Mouse (Mus musculus) 3134 (cell line): Measurements from ENCODE around the gene Gck.
"Not testable (repeated sequence)": the region's sequence is repeated elsewhere in the genome, so short reads cannot be mapped to it uniquely, and the experiment has no call there.

Experiments used
- DNase-seq: peaks from one replicate; pipeline ENCODE4 v3.0.0-alpha.2; 2011; ENCODE audit warnings: low spot score; ENCODE audit not compliant: insufficient read length; ENCODE audit errors: extremely low read depth

Gck gene

DNA sequence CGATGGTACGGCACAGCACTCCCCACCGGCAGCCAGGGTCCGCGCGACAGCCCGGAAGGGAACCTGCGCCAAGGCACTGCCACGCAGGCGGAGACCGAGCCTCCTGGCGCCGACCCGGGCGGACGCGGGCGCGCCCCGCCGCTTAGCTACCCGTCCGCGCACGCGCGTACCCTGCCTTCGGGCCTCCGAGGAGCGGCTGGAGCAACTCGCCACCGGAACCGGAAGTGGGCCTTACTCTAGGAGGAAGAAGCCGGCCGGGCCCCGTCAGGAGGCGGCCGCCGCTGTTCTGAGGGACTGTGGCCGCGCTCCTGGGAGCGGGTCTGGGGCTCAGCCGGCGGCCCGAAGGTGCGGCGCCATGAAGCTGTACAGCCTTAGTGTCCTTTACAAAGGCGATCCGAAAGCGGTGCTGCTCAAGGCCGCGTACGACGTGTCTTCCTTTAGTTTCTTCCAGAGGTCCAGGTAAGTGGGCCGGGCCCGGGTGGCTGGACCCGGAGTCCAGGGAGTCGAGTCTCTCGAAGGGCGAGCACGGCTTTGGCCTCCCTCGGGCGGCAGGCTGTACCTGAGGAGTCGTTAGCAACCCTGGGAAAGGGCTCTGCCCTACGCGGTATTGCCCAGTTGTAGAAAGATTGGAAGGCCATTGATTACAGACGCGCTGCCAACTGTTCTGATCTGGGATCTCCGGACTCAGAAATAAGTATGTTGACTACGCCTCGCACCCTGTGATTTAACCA lies 5.8 kb upstream of the Gck start, which contains the start of gene Ykt6:
Ykt6 (plus strand) TSS at position 148 of the 731 bp plus-strand sequence.
- DNase-seq = peak; percentile 97

DNA sequence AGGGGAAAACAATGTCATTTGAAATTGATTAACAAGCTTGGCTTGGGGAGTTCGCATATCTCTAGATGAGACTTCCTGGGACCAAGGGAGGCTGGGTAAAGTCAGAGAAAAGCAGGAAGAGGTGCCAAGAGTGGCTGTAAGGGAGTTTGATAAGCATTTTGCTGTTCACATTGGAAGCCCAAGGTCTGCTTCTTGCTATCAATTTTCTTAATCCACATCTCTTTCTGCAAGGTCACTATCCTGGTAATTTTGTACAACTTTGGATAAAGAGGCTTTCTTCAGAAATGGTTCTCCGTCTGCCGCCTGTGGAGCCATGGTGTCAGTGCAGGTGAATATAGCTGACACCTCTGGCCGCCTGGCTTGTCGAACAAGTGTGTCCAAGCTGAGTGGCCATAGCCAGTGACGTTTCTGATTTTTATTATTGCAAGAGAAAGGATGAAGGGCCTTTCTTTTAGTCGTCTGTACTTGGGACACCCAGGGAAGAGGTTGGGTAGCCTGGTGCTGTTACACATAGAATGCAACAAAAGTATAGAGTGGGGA lies 5.2 kb upstream of the Gck start:
- no peak for DNase-seq

DNA sequence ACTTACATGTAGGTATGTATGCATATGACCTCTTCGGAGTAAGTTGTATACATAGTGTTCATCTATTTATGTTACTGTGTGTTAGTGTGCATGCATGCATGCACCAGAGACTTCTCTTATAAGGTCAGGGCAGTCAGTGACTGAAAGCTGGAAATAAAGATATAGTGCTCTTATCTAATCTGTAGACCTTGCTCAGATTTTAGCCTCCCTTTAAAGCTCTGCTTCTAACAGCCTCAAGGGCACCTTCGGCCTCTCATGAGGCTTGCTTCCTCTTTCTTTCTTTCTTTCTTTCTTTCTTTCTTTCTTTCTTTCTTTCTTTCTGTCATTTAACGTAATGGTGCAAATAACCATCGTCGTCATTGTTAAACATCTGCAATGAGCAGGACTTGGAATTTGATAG lies 4.6 kb upstream of the Gck start:
- DNase-seq = no peak

DNA sequence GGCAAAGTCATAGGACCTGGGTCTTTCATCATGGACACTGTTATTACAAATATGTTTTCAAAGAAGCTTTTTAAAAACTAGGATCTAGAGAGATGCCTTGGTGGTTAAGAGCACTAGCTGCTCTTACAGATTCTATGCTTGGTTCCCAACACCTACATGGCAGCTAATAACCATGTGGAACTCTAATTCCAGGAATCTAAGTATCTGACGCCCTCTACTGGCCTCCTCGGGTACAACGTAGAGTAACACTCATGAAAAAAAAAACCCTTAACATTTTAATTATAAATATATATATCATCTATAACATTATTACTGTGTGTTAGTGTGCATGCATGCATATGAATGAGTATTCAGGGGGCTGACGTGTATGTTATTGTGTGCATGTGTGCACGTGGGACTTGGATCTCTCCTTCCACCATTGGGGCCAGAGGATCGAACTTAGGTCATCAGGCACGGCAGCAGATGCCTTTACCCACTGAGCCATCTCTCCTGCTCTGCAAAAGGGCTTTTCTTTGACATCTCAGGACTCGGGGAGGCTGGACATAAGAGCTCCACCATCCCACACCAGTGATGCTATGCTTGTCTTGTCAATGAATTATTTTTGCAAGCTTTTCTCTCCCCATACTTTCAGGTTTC lies 3.4 kb upstream of the Gck start:
- DNase-seq = no peak

DNA sequence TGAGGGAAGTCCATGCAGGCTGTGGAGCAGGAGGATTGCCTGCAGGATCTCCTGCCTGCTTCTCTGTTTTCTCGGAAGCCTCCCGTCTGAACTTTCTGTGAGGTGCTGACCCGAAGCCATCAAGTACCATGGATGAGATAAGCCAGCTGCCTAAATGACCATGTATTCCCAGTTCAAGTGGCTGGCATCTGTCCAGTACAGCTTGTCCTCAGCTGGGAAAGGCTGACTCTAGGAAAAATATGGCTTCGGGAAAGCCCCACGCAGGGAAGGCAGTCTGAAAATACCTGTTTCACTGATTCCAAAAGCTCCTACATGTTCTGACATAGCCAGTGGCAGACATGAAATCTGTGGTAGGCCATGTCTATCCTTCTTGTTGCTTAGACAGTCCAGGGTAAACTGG lies 2.6 kb upstream of the Gck start:
- DNase-seq = no peak

- DNase-seq = no peak
Measured at GRCm38 (mm10) chr11:5948546-5949250, 1.2 kb downstream of the Gck start.

- DNase-seq = no peak
Measured at GRCm38 (mm10) chr11:5947796-5948195, 2.1 kb downstream of the Gck start.

DNA sequence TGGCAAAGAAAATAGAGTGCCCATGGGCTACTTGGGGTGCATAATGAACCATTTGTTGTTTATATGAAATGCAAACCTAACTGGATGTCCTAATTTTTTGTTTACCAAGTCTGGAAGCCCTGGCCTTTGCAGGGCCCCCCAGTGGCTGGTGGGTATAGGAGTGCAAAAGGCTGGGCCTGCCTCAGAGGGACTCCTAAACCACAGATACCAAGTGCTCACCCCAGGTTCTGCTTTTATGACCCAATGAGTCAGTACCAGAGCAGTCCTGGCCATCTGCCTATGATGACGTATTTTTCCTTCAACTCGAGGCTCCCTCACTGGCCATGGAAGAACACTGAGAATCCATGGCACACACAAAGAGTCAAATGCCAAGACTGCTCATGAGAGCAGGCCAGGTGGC lies 4.8 kb downstream of the Gck start:
- DNase-seq = peak; percentile 55

GRCm38 (mm10) chr11:5942966-5943365 lies 6.9 kb downstream of the Gck start:
- DNase-seq = no peak

DNA sequence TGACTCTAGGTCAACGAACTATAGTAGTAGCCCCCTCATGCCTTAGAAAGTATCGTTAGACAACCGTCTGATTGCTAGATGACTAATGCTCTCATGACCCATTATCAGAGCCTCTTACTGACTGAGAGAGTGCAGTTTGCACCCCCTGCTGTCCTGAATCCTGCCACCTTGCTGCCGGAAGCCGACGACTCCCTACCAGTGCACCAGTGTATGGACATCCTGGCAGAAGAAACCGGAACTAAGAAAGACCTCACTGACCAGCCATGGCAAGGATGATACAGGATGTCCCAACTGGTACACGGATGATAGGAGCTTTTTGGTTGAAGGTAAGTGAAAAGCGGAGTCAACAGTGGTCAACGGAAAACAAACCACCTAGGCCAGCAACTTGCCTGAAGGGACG lies 15.3 kb downstream of the Gck start:
- DNase-seq = not testable (repeated sequence)

GRCm38 (mm10) chr11:5931947-5932346 lies 17.9 kb downstream of the Gck start:
- not testable (repeated sequence) for DNase-seq

DNA sequence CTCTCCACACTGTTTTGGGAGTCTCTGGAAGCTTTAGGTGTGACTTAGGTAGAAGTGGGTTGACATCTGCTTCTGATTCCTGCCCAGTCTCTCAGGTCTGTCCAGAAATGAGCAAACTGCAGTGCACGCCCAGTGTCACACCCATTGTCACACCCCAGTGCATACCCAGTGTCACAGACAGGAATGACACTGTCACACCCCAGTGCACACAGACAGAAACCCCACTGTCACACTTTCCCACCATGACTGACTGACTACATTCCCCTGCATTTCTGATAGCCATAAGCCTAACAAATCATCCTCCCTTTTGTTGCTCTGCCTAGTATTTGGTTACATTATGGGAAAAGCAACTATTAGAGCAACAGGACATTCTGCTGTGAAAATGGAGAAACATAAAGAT lies 19.3 kb downstream of the Gck start:
- DNase-seq = no peak

- DNase-seq = no peak
Measured at GRCm38 (mm10) chr11:5926696-5927220, 23.1 kb downstream of the Gck start.

DNA sequence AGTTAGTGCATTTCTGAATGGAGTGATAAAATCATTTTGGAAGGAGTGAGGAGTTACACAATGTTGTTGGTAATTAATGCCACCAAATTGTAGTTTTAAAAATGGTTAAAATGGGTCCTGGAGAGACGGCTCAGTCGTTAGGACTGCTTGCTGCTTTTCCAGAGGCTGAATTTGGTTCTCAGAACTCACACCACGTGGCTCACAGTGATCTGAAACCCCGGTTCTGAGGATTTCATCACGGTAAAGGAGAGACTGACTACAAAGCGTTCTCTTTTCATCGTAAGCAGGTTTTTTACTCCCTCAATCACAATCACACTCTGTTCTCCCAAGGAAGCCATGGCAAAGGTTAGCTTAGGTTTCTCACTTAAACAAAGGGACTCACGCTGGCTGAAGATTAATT lies 25.2 kb downstream of the Gck start:
- DNase-seq = no peak

GRCm38 (mm10) chr11:5920323-5920960 lies 29.4 kb downstream of the Gck start:
- DNase-seq = no peak

- DNase-seq = no peak
Measured at GRCm38 (mm10) chr11:5919606-5920005, 30.3 kb downstream of the Gck start.

- DNase-seq = no peak
Measured at GRCm38 (mm10) chr11:5918111-5918510, 31.8 kb downstream of the Gck start.

GRCm38 (mm10) chr11:5916178-5916548 lies 33.7 kb downstream of the Gck start:
- DNase-seq = no peak

- DNase-seq = no peak
Measured at GRCm38 (mm10) chr11:5915429-5916177, 34.3 kb downstream of the Gck start.

DNA sequence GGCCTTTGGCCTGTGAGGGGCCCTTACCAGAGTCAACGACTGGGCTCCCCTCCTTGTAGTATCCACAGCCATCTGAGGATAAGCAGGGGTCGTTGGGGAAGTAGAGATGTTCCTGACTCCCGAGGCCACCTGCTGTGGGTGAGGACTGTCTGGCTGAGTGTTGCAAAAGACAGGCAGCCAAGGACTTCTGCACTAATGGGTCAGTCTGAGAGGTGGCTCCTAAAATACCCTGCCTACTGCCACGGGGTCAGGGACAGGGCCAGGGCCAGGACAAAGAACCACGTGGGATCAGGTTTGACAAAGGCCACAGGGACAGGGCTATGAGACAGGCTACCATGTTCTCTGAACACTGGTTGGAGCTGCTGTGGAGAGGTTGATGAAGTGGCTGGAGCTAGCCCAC lies 34.9 kb downstream of the Gck start:
- DNase-seq = no peak
